Mouse (Mus musculus): Measurements from ENCODE around the gene Telo2.
A peak's percentile ranks its signal among the peaks of the same experiment; 100 is the strongest.
"Not testable (repeated sequence)": the region's sequence is repeated elsewhere in the genome, so short reads cannot be mapped to it uniquely, and the experiment has no call there.

The Telo2 gene

GRCm38 (mm10) chr17:25115664-25116432, at the start of gene Telo2:
TSS of gene Telo2 (minus strand) at chr17:25115967.
- DNase-seq = peak; percentile 94 to 96

- DNase-seq = no peak
These were observed 49.0 kb upstream of the Telo2 start for GRCm38 (mm10) chr17:25164770-25165169.

GRCm38 (mm10) chr17:25163387-25163786, 47.6 kb upstream of the Telo2 start:
- no peak for DNase-seq

- no peak for DNase-seq
These were observed 46.4 kb upstream of the Telo2 start, which contains the start of gene Ccdc154 for GRCm38 (mm10) chr17:25162161-25162560. TSS of gene Ccdc154 (plus strand) at chr17:25162461.

- DNase-seq = peak in 1 of 2 experiments; percentile 26
These were observed 24.2 kb upstream of the Telo2 start for GRCm38 (mm10) chr17:25139960-25140359.

GRCm38 (mm10) chr17:25138803-25139202, 23.0 kb upstream of the Telo2 start:
- DNase-seq = no peak

- DNase-seq = no peak
These were observed 19.9 kb upstream of the Telo2 start for GRCm38 (mm10) chr17:25135622-25136021.

GRCm38 (mm10) chr17:25133275-25133698, 17.5 kb upstream of the Telo2 start, which contains the start of gene Clcn7:
TSS of gene Clcn7 (plus strand) at chr17:25133391.
- peak; percentile 92 to 93 for DNase-seq

- no peak for DNase-seq
These were observed 14.3 kb upstream of the Telo2 start for GRCm38 (mm10) chr17:25130060-25130459.

GRCm38 (mm10) chr17:25127681-25128080, 11.9 kb upstream of the Telo2 start:
- no peak for DNase-seq

GRCm38 (mm10) chr17:25127079-25127478, 11.3 kb upstream of the Telo2 start:
- DNase-seq = no peak

GRCm38 (mm10) chr17:25125442-25126060, 9.8 kb upstream of the Telo2 start:
- DNase-seq = not testable (repeated sequence)

GRCm38 (mm10) chr17:25123979-25124378, 8.2 kb upstream of the Telo2 start:
- DNase-seq = peak in 1 of 2 experiments; percentile 43

- no peak for DNase-seq
These were observed 4.6 kb upstream of the Telo2 start, which contains the start of gene Ptx4 for GRCm38 (mm10) chr17:25120406-25120805. TSS of gene Ptx4 (plus strand) at chr17:25120760.

- peak in 1 of 2 experiments; percentile 47 for DNase-seq
These were observed 1.5 kb upstream of the Telo2 start for GRCm38 (mm10) chr17:25117263-25117662.

- DNase-seq = no peak
These were observed 690 bp downstream of the Telo2 start for GRCm38 (mm10) chr17:25114908-25115645.

- no peak for DNase-seq
These were observed 3.4 kb downstream of the Telo2 start for GRCm38 (mm10) chr17:25112423-25112810.

- peak; percentile 48 to 75 for DNase-seq
These were observed 3.9 kb downstream of the Telo2 start for GRCm38 (mm10) chr17:25111739-25112422.

- no peak for DNase-seq
These were observed 4.5 kb downstream of the Telo2 start for GRCm38 (mm10) chr17:25111220-25111619.

GRCm38 (mm10) chr17:25110590-25110989, 5.2 kb downstream of the Telo2 start:
- no peak for DNase-seq

- peak; percentile 54 to 70 for DNase-seq
These were observed 6.2 kb downstream of the Telo2 start for GRCm38 (mm10) chr17:25109578-25109977.

GRCm38 (mm10) chr17:25107786-25108185, 8.0 kb downstream of the Telo2 start:
- DNase-seq = no peak

- DNase-seq = no peak
These were observed 14.4 kb downstream of the Telo2 start for GRCm38 (mm10) chr17:25101338-25101737.

All from lung, postnatal 4 days (tissue).